Mouse (Mus musculus) cerebellum, adult 9-10 months (tissue): Measurements from ENCODE around the gene Lmntd1.

Experiments
- DNase-seq: peaks from one replicate; pipeline ENCODE4 v3.0.0; 2022

Gene Lmntd1

DNA sequence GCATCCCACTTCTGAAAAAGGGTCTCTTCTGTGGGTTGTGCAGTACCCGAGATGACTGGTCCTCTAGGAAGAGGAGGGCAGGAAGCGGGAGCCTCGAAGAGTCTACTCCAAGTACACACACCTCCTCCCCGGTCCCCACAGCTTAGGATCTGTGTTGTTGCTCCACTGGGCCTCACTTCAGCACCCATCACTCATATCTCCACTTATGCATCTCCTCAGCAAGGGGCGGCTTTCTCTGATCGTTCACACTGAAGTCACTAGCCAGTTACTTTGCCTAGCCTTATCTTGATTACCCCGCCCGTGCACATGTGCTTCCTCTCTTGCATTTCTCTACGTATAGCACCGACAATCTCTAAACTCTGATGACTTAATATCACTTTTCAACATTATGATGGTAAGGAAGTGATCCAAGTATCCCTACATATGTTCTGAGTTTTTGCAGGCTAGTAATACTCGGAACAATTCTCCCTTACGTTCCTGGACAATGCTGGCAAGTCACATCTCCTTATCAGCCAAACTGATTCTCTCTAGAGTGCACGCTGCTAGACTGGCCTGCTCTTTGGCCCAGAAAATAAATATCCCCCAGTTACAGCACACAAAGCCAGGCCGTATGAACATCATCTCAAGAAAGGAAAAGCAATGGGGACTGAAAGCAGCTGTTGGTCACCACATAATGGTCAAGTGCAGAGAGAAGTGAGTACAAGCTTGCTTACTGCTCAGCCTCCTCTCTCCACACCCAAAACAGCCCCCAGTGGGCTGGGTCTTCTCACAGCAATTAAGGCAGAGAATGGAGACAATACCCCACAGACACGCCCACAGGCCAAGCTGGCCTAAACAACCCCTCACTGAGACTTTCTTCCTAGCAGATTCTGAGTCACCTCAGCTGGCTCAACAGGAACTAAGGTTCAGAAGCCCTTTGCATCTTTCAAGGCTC lies 56.8 kb downstream of the Lmntd1 start:
- no peak for DNase-seq

DNA sequence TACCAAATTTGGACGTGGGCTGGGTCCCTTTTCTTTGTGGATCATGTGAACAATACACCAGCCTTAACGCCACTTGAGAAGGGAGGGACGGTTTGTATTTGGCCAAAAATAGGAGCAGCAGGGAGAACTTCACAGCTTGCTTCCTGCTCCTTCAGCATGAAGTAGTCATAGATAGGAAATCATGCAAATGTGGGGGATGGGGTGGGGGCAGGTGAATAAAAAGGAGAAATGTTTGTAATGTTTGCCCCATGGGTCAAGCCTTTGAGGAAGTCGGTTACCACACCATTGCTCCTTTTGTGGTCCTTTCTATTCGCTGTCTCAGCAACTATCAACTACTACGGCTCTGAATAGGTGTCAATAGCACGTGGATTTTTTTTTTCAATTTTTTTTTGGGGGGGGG lies 60.9 kb downstream of the Lmntd1 start:
- no peak for DNase-seq

DNA sequence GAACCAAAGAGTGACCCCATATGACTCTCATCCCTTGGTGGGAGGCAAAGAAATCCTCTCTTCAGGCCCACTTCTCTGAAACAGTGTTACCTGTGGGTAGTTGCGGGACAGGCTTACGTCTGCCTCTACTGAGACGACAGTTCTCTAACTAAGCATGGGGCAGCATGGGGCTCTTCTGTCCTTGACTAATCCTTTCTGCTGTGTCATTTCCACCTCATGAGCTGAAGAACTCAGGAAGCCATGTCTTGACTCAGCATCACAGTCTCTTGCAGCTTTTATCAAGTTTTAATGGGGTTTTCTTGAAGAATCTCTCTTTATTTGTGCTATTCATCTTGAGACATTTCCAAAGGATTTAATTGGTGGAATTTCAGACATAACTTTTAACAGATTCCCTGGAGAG lies 61.3 kb downstream of the Lmntd1 start:
- no peak for DNase-seq

DNA sequence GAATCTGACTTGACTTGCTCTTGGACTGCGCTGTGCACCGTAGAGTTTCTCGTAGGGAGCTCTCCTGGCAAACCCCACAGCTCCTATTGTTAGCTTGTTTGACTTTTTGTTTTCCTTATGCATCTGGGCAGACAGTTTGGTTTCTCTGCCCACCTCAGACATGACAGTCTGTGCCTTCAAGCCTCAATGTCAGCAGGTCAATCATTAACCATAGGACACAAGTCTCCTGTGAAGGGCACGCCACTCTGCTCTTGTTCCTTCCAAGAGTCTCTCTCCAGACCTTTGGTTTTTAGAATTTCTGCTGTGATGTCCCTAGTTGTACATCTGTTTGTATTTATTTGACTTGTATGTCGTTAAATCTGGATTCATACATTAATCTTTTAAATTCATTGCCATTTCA lies 63.1 kb downstream of the Lmntd1 start:
- DNase-seq = no peak

DNA sequence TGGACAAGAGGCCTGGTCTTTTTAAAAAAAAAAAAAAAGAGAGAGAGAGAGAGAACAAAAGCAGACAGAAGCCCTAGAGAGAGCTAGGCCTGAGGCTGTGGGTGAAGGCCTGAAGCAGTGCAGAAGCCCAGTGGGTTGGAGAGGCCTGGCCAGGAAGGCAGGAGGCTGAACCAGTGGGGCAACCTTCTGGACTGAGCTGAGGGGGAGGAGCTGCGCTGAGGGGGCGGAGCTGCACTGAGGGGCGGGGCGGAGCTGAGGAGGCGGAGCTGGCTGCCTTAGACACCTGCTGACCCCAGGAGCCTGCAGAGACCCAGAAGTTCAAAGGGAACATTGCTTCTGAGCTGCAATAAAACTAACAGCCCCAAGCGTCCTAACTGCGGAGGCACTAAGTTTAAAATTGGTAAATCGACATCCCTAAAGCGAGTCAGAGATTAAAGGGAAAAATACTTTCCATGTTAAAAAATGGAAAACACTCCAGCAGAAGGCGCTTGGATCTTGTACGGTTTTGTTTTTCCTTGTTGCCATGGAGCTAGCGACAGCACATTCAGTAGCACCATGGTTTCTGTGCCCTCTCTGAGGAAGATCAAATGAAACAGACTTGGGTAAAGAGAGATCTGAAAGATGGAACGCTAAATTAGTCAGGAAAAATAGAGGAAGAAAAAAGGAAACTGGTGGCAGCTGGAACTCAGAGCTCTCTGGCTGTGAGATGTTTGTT lies 68.0 kb downstream of the Lmntd1 start:
- DNase-seq = no peak

DNA sequence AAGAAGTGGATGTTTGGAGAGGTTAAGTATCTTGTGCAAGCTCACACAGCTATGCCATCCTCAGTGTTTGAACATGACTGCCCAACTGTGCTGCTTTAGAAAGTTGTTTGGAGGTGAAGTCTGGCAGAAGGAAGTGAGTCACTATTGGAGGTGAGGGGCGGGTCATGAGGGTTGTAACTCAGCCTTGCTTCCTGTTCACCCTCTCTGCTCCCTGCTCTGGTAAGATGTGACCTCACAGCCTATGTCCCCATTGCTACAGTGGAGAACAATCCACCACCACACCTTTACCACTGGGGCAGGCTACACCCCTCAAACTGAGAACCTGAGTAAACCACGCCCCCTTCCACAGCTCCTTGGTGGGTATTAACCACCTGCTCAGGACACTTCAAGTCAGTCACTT lies 69.3 kb downstream of the Lmntd1 start:
- no peak for DNase-seq

DNA sequence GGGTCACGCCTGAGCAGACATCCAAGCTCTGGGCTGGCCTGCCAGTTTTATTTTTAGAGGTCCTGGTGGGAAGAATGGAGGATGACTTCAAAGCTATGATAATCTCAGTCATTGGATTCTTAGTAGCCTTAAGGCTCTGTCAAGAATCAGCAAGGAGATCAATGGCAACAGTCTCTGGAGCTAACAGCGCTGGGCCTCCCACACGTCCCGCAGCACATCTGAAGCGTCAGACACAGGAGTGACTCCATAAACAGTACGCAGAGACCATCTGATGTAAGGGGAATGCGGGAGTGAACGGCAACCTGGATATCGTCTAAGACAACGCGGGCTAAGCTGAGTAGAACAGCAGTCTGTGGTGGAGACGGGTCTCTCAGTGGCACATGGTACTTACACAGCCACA lies 69.8 kb downstream of the Lmntd1 start:
- no peak for DNase-seq

DNA sequence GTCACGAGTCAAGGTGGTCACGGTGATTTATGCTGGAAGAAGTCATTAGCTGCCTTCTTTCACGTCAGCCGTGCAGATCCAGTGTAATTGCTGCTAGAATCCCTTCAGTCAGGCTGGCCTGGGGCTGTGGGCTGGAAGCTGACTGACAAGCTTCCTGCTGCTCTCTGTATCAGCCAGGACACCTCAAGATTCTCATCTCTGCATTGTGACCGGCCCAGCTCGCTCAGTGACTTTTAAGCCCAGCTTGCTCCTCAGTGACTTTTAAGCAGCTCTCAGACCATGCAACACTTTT lies 74.6 kb downstream of the Lmntd1 start:
- DNase-seq = no peak

DNA sequence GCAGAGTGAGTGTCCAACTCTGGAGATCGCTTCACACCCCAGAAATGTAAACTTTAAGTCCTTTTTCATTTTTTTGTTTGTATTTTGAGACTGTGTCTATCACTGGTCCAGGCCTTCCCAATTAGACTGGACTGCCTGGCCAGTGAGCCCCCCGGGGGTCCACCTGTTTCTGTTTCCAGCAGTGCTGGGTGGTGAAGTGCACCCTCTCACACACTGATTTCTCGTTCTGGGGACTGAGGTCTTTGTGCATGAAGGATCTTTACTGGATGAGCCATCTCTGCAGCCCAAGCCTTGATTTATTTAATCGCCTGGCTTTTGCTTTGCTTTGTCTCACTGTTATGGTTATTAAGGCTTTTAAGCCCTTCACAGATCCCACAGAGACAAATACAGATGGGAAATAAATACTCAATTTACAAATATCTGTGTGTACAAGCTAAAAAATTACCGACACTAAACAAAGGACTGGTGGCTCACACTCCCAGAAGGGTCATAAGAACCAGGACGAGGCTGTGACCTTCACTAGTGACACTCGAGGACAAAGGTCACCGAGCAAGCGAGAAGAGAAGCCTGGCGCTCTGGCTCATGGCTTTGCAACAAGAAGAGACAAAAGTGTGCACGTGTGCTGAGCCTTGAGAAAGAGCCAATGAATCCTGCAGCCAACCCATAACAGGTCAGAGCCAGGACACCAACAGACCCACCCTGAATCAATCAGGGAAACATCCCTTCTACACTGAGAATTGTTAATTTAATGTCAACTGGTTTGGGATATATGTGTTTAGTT lies 75.1 kb downstream of the Lmntd1 start:
- DNase-seq = no peak

DNA sequence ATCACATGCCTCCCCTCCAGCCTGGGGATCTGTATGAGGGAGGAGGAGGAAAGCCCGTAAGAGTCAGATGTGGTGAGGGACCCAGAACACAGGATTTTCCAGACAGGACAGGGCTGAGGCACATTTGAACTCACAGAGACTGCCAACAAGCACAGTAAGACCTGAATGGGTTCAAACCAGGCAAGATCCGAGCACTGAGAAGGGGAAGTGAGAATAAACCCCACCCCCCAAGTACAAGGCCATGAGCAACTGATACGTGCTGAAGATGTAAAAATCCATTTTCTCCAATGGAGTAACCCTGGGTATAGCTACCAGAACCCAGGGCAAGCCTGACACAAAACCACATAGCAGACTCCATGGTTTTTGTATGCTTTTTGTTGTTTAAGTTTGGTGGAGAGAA lies 83.7 kb downstream of the Lmntd1 start:
- DNase-seq = no peak

DNA sequence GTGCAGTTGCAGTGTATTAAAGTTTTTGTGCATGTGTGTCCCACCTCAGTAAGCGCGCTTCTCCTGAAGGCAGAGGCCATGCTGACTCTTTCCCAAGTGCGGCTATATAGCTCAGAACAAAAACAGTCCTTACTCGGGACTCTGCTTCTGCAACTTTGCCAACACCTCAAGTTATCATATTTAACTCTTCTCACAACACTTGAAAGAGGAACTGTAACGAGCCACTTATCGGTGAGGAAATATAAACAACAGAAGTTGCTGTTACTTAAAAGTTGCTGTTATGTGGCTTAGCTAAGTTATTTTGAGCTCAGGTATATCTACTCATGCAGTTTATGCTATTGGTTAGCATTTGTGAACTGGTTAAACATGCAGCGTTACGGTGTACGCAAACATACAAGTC lies 90.8 kb downstream of the Lmntd1 start:
- DNase-seq = no peak

DNA sequence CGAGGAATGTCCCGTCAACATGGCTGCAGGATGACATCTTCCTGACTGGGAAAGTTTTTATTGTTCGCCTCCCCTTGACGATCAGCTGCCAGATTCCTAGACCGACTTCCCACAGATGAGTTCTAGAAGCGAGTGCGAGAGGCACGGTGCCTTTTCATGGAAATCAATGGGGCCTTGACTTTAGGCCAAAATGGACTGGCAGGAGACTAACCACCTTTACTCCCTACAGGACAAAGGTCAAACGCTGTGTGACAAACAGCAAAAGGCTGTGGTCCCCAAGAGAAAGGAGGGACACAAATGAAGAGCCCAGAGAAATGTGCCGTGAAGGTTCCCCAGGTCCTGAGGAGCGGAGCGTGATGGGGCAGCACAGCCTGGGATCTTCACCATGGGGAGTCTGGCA lies 91.5 kb downstream of the Lmntd1 start:
- no peak for DNase-seq

DNA sequence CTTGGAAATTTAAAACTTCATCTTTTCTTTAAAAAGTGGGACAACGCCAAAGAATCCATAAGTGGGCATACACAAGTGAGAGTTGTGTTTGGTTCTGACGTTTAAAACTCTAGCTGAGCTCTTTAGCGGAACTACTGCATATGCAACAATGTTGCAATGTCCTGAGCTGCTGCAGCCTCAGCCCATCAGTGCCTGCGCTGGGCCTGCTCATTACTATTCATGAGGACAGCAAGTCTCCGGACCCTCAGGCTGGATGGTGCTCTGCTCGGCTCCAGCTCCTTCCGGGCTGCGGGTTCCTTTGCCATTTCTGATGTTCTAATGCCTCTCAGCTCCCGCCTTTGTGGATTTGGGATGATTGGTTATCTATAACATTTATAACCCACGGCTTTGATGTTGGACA lies 97.1 kb downstream of the Lmntd1 start:
- DNase-seq = no peak

DNA sequence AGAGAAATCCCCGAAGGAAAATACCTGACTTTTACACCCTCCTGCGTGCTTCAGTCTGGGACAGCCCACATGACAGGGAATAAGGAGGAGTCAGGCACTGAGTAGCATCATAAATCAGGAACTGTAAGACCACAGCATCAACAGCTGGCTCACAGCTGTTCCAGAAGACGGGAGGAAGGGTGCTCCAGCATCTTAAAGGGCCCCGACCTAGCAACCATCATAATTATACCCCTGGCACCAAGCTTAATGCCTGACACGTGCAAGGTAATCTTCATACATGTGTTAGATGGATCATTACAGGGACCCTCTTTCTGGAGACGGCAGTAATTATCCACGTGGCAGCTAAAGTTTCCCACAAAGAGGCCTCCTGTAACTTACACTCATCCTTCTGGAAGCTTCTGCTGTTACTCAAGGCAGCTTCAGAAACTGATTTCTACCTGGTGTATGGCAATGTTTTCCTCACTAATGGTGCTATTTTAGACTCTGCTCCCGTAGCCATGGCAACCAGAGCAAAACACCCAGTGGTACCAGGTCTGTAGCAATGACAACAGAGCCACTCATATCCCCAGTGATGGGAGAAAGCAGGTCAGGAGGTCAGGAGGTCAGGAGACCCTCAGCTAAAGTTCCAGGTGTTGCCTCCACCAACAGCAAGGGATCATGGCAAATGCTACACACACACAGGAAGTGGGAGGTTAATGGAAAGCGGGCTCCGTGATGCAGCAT lies 98.1 kb downstream of the Lmntd1 start:
- DNase-seq = no peak

DNA sequence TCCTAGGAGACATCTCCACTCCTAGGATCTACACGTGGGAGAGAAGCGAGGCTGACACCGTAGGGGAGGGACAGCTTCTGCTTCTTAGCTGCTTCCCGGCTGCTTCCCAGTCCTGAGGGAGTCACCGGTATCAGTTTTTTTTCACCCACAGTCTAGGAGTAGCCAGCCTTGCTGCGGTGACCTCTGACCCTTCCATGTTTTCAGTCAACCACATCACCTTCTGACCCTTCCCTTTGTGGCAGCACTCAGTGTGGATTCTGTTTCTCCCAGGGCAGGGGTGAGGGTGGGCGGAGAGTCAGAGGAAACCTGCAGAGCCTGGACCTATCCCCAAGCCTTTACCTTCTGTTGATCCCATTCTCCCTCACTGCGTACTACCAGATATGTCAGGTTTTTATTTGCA lies 102.9 kb downstream of the Lmntd1 start:
- DNase-seq = no peak

DNA sequence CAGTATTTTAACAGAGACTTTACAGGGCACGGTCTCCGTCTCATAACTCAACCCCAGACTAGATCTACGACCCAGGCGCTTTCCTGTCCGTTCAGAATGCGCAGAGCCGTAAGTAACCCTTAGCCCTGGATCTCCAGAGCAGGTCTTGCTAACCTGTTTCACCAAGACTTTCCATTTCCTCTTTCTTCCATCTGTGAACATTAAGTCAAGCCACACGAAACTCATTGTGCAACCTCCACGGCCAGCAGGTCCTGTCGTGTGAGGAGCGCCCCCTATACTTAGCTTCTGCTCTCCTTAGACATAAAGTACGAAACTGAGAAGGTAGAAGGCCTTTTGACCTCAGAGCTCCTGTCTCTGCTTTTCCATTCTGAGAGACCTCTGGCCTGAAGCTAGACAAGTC lies 105.3 kb downstream of the Lmntd1 start:
- no peak for DNase-seq

DNA sequence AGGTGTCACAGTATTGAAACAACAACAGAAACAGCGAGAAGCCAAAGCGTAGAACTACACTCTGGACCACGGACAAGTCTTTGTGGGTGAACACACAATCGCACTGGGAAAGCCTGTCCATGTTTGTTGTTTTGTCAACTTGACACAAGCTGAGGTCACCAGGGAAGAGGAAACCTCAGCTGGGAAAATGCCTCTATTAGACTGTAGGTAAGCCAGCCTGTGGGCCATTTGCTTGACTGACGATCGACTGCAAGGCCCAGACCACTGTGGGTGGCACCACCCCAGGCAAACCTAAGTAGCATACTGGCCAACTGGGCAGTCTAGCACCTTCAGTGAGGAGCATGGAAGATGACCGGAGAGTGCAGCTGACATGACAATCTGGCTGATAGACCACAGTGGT lies 112.4 kb downstream of the Lmntd1 start:
- DNase-seq = no peak

DNA sequence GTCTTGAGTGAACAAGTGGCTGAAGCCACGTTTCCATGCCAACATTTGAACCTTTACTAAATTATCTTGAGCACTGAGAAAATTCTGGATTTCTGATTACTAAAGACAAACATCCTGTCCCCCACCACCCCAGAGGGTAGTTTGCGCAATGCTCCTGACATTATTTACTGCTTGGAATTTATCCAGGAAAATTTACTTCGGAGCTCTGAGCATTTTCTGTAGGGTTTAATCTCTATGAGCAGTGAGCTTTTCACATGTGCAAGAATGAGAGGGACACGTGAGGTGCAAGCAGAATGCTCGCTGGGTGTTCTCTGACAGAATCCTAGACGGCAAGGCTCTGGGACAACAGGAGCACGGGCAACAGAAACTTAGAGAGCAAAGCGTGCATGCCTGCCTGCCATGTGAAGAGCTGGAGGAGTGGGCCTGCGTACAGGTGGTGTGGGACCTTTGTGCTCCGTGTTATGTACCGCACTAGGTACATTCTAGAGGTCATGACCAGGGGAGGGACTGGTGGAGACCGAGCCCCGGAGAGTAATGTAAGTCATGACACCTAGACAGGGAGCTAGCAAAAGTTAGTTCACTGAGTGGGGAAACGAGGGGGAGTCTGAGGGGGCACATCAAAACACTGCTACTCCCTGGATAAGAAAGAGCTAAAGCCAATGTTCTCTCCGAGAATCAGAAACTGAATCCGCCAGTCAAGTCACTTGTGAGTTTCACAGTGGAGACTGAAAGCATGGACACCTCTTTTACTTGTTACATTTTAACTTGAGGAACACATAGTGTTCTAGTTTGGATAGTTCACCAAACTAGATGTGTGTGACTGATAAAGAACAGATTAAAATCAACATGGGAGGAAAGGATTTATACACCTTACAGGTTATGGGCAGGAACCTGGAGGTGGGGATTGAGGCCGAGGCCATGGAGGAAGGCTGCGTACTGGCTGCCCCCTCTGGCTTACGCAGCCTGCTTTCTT lies 114.3 kb downstream of the Lmntd1 start:
- no peak for DNase-seq

DNA sequence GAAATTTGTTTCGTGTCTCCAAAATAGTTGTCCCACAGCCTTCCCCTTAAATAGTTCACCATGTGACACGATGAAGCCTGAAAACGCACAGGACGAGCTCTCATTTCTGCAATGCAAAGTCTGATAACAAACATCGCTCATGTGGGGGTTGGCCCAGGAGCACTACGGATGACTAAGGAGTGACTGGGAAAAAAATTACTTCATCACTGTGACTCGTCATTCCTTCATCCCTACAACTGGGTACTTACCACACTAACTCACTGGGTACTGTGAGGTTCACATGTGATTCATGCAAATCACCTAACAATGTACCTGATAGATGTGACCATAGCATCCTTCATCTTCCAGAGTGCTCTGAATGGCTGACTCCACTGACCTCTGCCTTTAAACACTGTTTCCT lies 118.4 kb downstream of the Lmntd1 start:
- DNase-seq = no peak

DNA sequence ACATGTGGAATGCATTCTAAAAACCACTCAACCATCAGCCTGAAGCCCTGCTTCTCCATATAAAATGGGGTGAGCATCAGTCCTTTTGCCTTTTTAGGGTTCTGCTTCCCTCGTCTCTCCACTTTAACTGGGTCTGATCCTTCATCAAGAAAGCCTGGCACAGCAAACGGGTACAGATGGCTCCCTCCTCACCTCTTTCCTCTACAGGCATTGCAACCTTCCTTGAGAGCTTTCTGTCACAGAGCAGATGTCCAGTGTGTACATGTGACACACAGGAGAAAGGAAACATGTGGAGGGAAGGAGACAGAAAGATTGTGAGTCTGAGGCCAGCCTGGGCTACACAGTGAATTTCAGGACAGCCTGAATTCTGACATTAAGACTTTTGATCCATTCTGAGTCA lies 125.9 kb downstream of the Lmntd1 start:
- DNase-seq = no peak

DNA sequence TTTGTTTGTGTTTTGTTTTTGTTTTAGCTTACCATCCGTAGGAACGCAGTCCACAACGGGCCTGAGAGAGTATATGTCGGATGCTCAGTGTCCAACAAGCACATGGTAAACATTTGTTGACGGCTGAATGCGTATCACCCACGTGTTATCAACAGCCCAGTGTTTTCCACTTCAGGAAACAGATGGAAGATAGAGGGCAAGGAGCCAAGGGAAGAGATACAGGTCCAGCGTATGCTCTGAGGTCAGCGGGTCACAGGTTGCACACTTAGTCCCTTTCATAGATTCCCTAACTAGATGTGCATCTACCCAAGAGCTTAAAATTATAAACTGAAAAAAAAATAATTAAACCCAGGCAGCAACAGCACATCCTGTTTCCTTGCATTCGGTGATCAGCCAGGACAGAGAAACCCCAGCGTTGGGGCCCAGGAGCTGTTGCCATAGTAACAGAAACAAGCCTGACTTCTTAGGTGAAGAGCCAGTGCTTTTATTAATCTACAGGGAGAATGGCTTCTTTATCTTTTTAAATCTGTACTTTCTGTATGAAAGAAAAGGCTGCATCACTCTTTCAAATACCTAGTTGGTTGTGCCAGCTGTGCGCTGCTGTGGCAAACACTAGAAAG lies 128.0 kb downstream of the Lmntd1 start:
- no peak for DNase-seq

DNA sequence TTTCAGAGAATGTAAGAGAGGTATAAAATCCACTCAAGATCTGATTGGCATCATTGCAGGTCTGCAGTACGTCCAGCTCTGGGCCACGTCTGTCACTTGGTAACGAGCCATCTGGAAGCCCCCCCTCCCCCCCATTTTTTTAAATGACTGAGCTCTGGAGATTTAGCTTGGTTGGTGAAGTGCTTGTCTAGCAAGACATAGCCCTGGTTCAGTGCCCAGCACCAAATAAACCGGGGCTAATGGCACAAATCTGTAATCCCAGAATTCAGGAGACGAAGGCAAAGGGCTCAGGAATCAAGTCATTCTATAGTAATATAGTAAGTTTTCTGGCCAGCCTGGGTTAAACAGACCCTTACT lies 130.8 kb downstream of the Lmntd1 start:
- no peak for DNase-seq
